Mouse (Mus musculus): ENCODE results near the gene Olfr1507.

Gene Olfr1507

DNA sequence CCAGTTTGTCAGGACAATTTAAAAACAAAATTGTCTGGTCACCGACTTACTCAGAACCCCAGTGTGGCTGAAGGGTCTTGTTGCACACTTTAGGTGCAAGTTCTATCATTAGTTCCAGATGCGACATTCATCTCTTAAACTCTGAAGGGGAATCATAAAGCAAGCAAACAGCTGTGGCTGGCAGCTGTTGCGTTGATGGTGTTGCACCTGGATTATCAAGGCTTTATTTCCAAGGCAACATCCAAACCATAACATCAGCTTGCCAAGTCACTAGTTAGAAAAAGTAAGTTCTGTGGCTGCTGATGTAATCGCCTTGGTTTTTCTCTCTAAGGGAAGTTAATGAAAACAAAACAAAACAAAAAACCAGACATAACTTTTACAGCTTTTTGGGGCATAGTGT, at the start of gene Olfr1507:
Olfr1507 (minus strand) TSS at position 234 of the 400 bp plus-strand sequence.
- DNase-seq = no peak

DNA sequence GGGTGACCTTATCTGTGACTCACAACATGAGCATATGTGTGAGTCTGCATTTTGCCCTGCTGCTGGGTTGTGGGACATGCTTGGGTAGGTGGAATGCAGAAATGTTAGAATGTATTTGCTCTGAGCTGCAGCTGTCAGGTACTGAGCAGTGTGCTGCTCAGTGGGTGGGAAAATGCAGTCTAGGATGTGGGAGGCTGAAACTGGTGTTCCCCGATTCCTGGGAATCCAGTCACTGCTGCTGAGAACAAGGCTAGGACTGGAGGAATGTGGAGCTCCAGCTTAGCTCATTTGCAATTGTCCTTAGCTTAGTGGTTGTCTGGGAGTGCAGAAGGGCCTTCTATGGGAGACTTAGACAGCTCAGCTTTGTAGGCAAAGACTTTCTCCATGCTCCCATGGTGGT, 37.8 kb upstream of the Olfr1507 start:
- no peak for DNase-seq

DNA sequence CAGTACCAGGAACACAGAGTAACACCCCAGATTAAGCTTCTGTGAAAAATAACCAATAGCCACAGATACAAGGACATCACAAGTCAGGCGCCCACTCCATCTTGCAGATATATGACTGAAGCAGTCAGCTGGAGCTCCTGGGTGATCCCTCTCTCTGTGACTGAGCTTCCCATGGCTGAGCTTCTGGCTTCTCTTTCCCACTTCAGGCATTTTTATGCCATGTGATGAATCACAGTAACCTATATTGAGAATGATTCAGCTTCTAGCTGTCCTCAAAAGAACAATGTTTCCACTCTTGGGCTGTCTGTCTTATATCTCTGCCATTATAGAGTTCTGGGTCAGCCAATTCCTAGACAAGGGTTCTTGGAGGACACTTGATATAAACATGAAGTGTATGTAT, 29.4 kb upstream of the Olfr1507 start:
- no peak for DNase-seq

DNA sequence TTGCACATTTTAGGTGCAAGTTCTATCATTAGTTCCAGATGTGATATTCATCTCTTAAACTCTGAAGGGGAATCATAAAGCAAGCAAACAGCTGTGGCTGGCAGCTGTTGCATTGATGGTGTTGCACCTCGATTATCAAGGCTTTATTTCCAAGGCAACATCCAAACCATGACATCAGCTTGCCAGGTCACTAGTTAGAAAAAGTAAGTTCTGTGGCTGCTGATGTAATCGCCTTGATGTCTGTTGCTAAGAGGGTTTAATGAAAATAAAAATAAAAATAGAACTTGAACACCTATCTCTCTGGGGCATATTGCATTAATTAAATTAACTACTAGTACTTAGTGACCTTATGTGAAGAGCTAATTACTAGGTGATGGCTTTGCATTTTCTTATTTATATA, 28.2 kb downstream of the Olfr1507 start, which contains the start of gene Olfr1508:
Olfr1508 (minus strand) TSS at position 101 of the 400 bp plus-strand sequence.
- DNase-seq = no peak

DNA sequence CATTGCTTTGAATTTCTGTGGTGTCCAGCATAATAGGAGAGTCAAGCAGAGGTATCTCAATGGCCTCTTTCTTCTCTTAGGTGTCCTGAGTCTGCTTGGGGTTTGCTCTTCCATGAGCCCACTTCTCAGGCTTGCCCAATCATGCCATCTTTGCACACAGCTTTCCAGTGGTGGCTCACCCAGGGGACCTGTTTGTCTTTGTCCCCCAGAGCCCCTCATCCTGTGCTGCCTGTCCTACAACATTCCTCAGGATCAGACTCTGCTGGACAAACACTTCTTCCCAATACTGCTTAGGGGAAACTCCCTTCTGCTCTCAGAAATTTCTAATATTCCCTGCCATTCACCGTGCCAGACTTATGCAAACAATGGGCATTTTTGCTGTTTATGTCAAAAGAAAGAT, 29.8 kb downstream of the Olfr1507 start:
- no peak for DNase-seq

DNA sequence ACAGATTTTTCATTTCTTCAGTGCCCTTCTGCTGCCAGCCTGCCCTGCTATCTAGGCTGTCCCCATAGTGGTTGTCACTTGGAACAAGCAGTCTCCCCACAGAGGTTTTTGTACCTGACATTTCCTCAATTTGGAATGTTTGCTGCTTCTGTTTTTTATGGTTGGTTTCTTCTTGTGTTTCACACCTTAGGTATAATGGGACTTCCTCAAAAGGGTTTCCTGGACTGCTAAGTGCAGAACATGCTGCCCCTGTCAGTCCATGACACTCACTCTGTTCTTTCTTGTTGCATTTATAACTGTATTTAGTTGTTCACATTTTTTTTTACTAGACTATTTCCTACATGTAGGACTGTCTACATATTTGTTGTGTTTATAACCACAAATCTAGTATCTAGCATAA, 33.6 kb downstream of the Olfr1507 start:
- DNase-seq = no peak

DNA sequence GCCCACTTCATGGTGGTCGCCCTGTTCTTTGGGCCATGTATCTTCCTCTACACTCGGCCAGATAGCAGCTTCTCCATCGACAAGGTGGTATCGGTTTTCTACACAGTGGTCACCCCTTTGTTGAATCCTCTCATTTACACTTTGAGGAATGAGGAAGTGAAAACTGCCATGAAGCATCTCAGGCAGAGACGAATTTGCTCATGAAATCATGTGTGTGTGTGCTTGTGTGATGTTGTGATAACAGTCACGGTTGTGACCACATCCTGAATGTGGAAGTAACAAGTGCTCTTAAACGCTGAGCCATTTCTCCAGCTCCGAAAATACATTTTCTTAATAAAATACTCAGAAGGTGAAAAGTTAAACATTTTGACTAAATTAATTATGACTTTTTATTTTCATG, 44.4 kb downstream of the Olfr1507 start:
- no peak for DNase-seq

DNA sequence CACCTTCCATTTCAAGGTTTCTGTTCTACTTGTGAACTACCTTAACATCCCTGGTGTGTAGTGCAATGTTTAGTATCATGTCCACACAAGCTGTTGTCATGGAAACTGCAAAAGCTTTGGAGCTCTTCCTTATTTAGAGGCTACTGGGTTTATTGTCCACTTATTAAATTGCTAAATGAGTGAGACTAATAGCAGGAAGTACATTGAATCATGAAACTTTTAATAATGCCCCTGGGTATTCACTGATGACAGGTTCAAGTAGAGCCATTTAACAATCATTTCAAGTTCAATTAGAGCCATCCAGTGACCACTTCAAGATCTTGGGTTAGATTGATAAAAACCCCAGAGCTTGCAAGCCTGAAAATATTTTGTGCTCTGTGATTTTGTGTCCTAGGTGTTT, 52.9 kb downstream of the Olfr1507 start, which contains the start of gene Olfr1509:
Olfr1509 (plus strand) TSS at position 301 of the 400 bp plus-strand sequence.
- DNase-seq = no peak

Data from kidney, postnatal 25 days (tissue).